Mouse (Mus musculus): ENCODE results near the gene Tmf1.

The Tmf1 gene

GRCm38 (mm10) chr6:97204252-97204869 is 25.4 kb upstream of the Tmf1 start:
- no peak for DNase-seq (ENCODE audit: low spot score in 2 of 2)

DNA sequence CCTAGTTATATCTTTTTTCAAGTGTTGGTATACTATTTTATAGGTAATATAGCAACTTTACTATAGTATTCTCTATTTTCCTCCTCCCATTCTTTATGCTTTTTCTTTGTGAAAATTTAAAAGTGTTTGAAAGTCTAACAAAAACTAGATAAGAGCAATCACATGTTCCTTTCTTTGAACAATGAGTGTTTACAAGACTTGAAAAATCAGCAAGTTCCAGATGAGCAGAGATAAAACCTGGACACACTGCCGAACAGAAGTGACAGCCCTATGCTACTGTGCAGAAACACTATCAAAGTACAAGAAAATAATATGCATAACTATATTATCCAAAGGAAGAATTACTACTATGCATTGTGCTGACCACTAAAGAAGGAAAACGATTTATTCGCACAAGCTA is 23.6 kb upstream of the Tmf1 start:
- DNase-seq (ENCODE audit: low spot score in 2 of 2) = no peak

DNA sequence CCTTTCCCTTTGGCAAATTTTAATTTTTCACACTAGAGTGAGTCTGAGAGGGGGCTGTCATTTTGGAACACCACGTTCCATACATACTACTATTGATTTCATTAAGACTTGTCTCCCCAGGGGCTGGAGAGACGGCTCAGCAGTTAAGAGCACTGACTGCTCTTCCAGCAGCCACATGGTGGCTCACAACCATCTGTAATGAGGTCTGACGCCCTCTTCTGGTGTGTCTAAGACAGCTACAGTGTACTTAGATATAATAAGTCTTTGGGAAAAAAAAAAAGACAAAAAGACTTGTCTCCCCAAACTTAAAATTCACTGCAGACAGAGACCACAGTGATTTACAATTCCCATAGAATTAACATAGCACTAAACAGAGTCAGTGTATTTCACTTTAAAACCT is 21.5 kb upstream of the Tmf1 start:
- no peak for DNase-seq (ENCODE audit: low spot score in 2 of 2)

GRCm38 (mm10) chr6:97179367-97179828 is 476 bp upstream of the Tmf1 start:
- peak in 1 of 2 experiments; percentile 23 for DNase-seq (ENCODE audit: low spot score in 2 of 2)

GRCm38 (mm10) chr6:97175716-97176115 is 3.2 kb downstream of the Tmf1 start:
- DNase-seq (ENCODE audit: low spot score in 2 of 2) = no peak

- DNase-seq (ENCODE audit: low spot score in 2 of 2) = no peak
Measured at GRCm38 (mm10) chr6:97150156-97150555, 28.8 kb downstream of the Tmf1 start.

DNA sequence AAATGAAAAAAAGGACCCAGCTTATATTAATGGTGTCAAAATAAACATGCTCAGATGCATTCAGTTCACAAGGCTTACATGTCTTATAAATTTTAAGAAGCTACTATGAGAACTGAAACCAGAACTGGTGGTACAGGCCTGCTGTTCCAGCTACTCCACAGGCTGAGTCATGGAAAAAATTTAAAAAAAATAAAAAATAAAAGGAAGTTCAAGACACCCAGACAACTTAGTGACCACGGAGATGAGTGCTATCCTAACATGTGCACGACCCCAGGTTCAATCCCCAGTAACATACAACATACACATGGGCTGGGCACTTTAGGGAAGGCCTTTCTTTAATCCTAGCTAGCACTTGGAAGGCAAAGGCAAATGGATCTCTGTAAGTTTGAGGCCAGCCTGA is 29.2 kb downstream of the Tmf1 start:
- no peak for DNase-seq (ENCODE audit: low spot score in 2 of 2)

DNA sequence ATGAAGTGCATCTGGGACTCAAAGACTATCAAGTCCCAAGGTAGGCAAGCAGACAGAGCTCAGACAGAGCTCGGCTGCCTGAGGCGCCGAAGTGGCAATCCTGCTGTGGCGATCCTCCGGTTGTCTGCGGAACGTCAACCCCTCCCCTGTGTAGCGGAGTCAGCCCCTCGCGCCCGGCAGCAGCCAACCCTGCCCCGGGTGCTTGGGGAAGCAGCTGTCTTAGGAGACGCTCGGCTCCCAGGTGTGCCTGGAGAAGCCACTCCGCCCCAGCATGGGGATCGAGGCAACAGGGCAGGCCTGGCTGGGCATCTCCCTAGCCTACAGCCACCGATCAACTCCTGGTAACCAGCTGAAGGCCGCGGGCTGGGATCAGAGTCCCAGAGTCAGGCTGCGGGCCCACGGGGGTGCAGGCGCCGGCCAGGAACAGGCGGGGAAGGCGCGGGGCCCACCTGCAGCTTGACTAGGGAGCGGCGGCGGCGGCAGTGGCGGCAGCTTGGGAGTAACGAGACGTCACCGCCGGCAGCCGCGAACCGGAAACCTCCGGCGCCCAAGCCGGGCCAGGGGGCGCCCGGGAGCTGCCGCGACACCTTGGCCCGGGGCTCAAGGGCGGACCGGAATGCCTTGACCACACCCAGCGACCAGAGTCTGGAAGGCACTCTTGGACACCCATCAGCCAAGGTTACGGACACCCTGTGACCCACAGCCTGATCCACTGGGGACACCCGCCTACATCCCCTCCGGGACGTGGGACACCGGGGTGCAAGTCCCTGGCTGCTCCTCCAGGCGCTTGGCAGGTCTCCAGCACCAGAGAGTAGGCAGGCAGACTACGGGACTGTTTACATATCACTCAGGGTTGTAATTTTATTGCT is 30.3 kb downstream of the Tmf1 start, which contains the start of gene Eogt:
Gene Eogt, minus strand, starts transcription at position 800 of the 869 bp plus-strand sequence.
- DNase-seq (ENCODE audit: low spot score in 2 of 2) = peak; percentile 55 to 56

- DNase-seq (ENCODE audit: low spot score in 2 of 2) = no peak
Measured at GRCm38 (mm10) chr6:97147755-97148382, 31.1 kb downstream of the Tmf1 start.

DNA sequence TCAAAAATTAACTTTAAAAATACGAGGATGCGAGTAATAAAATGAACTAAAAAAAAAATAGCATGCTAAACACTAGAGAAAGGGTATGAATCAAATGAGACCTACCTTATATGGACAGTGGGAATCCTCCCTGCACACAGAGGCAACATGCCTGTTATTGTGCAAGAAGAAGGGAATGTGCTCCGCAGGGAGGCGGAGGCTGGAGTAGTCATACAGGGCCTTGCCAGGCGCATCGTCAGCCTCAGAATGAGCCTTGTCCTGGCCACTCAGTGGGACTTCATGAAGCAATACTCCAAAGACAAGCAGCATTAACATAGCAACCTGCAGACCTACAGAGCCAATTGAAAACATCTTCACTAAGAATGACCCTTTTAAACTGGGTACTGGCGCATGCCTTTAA is 33.8 kb downstream of the Tmf1 start:
- no peak for DNase-seq (ENCODE audit: low spot score in 2 of 2)

DNA sequence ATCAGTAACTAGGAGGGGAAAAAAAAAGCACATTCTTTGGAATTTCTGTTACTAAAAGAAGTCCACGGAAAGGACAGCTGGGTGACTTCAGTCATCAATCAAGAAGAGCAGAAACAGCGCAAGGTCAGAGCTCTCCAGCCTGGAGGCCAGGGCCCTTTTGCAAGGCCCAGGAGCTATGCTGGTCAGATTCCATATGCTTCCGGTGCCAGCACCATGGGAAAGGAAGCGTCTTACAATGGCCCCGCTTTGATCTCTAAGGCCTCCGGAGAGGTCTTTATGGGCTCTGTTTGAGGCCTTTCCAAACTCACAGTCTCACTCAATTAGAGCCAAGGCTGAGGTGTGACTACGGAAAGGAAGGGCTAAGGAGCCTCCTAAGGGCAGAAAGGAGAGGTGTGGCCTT is 34.6 kb downstream of the Tmf1 start:
- DNase-seq (ENCODE audit: low spot score in 2 of 2) = no peak

DNA sequence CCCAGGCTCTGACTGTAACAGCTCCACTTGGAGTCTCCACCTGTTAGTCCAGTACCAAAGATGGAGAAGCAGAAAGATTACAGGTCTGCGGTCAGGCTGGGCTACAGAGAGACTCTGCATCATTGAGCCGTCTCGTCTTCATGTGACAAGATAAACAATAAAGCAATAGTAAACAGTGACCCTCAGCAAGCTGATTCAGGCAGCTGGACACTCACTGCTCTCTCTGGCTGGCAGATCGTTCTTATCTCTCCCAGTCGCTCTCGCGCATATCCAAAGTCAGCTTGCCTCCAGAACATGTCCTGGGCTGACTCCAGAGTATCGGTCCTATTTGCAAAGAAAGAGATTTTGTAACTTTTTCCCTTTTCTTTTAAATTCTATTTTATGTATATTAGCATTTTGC is 36.3 kb downstream of the Tmf1 start:
- DNase-seq (ENCODE audit: low spot score in 2 of 2) = no peak

DNA sequence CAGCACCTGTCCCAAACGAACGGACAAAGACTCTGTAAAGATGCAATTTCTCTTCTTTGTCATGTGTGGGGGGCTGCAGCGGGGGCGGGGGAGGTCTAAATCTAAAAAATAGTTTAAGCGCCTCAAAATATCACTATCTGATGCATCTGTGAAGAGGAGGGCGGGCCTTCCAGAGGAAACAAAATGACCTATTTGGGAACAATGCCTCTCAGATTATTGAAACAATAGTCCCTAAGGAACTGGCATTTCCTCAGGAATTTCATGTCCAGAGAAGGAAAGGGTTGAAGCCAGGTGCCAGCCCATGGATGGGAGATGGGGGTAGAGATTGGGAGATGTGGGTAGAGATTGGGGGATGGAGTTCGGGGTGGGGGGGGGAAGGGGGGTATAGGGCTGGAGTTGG is 37.1 kb downstream of the Tmf1 start:
- no peak for DNase-seq (ENCODE audit: low spot score in 2 of 2)

DNA sequence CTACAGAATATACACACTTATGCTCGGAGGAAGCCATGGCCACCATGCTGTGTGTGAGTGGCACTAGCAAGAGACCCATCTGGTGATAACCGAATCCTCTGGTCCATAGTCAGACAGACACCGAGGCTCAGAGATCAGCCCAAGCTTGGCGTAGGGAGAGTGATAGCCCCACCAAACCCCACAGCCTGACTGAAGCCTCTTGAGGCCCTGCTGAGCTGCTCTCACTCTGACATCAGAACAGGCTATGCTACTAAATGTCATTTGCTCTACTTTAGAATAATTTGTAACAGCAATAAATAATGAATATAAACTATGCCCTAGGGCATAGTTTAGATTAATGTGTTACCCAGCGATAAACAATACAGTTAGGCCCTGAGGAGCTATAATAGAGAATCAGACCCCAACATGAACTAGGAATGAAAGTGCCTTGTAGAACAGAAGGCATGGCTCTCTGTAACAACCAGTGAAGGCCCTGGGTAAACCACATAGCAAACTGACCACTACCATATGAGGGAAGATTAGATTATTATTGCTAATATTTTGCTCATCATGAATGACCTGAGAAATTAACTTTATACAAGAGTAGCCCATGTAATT is 46.1 kb downstream of the Tmf1 start:
- DNase-seq (ENCODE audit: low spot score in 2 of 2) = no peak

DNA sequence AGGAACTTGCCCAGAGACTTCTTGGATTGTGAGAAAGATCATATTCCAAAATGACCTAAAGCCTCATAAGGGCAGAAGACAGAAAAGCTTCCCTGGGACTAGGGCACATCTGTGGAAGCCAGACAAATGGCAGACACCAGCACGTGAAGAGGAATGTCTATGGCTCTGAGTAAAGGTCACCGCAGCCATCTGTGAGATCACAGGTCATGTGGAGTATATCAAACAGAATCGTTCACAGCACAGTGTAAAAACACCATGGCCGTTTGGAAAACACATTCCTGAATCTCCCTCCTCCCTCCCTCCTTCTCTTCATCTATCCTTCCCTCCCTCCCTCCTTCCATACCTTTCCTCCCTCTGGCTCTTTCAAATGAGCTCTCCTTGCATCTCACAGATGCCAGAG is 47.1 kb downstream of the Tmf1 start:
- DNase-seq (ENCODE audit: low spot score in 2 of 2) = no peak

DNA sequence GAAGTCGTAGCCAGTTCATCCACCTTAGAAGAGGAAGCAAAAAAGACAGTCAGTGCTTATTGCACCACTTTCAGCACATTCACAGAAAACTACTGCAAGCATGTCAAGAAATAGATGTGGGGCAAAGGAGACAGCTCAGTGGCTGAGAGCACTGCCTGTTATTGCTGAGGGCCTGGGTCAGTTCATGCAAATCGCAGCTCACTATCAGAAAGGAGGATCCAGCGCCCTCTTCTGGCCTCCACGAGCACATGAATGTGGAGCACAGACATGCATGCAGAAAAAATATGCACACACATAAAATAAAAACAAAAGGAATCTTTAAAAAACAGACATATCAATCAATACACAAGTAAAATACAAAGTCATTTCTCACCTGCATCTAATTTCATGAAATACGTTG is 47.9 kb downstream of the Tmf1 start:
- DNase-seq (ENCODE audit: low spot score in 2 of 2) = no peak

DNA sequence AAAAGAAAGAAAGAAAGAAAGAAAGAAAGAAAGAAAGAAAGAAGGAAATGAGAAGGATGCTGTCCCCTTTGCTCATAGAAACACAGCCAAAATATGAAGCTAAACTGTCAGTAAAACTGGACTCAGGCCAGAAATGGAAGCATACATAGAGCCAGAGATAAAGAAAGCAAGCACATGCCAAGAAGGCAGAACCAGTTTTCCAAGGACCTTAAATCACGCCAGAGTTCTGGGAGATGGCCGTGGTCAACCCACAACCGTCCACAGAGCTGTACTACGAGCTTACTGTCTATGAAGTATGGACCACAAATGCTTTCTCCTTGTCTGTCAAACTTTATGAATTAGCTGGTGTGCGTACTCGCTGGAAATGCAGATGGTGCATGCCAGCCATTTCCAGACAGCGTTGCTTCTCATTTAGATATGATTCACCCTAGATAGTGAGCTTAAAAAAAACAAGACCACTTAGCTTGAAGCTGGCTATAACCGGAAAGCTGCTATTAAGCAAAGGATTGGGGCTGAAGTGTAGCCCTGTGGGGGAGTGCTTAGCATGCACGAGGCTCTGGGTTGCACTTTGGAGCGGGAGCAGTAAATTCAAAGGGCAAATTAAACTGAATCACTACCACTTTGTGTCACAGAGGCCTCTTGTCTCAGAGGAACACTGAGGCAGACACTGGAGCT is 54.4 kb downstream of the Tmf1 start:
- peak in 1 of 2 experiments; percentile 9 for DNase-seq (ENCODE audit: low spot score in 2 of 2)

GRCm38 (mm10) chr6:97120922-97121321 is 58.0 kb downstream of the Tmf1 start:
- DNase-seq (ENCODE audit: low spot score in 2 of 2) = no peak

DNA sequence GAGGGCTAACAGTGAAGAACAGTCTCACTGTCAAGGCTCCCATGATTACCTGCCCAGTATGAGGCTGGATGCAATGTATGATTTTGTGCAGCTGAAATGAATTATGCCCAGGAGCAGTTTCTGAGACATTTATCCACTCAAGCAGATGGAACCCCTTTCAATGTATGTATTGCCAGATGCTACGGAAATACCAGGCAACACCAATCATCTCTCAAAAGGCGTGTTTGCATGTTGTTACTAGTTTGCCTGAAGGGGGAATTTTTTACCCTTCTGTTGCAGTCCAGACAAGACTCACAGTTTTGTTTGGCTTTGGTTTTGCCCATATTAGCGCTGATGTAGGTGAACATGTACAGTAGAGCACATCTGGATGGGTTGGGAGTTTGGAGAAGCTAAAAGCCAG is 60.6 kb downstream of the Tmf1 start:
- DNase-seq (ENCODE audit: low spot score in 2 of 2) = no peak

DNA sequence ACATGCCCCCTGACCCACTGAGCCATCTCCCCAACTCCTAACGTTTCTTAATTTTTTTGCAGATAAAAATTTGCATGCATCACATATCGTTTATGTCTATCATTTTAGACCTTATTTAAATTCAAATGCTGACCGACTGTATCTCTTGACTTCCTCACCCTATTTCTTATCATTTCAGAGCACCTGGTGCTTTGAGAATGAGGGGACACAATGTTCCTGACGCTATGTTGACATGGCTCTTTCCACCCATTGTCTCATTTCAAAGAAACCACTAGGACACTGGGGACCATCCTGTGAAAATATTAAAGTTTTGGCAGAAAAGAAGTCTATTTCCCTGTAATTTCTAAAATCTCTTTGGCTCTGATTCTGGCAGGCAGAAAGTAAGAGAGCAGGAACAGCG is 62.0 kb downstream of the Tmf1 start:
- no peak for DNase-seq (ENCODE audit: low spot score in 2 of 2)

DNA sequence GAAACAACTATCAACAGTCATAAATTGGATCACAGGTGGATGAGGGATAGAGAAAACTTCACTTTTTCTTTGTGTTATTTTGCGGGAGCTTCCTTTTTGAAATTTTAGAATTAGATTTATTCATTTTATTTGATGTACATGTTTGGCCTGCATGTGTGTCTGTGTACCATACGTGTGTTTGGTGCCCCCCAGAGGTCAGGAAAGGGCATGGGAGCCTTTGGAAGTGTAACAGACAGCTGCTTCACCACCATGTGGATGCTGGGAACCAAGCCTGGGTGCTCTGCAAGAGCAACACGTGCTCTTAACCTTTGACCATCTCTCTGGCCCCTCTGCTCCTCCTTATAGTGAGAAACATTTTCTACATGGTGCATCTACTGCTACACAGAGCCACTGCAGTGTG is 64.1 kb downstream of the Tmf1 start:
- no peak for DNase-seq (ENCODE audit: low spot score in 2 of 2)

DNA sequence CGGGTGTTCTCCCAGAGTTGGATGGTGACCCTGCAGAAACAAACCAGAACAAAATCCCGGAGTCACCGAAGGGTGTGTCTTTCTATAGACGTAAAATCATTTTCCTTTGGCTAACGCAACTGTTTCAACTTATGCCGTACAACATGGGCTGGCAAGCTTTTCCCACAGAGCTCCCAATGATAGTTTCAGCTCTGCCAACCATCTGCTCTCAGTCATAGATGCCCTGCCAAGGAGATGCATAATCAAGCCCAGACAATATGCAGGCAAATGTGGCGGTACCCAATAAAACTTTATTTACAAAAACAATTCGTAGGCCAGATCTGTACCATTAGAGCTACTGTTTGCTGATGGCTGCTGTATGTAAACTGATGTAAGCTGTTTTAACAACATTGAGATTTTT is 66.7 kb downstream of the Tmf1 start:
- no peak for DNase-seq (ENCODE audit: low spot score in 2 of 2)
